Mouse (Mus musculus): ENCODE measurements around the gene Ggnbp2. TPM values are rescaled to one million over a fixed set of nuclear protein-coding genes. Genes with fewer than 3 reads are reported as not detected.

Ggnbp2 gene
- total and polyA plus RNA-seq, 3 experiments: 22.9 to 54.9 (median 47.9) TPM

DNA sequence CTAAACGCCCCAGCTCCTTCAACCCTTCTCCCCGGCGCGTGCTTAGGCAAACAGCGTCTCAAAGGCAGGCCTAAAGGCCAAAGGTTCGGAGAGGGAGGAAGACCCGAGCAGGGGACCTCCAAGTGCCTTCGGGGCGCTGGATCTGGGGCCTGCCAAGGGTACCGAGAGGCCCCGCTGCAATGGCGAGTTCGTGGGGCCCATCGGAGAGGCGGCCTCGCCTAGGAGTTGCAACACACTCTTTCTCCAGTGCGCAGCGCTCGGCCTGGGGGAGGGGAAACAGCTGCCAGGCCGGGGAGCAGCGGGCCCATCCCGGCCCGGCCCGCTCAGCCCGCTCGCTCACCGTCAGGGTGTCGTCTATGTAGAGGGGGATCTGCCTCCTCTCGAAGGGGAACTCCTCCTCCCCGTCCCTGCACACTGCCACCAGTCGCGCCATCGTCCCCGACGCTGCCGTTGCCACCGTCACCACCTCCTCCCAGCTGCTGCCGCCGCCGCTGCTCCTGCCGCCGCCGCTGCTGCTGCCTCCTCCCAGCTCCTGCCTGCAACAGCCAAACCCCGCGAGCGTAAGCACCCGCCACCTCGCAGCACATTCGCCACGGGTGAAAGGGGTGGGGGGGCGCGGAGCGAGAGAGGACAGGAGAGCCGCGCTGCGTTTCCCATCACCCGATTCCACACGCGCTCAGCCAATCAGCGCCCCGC, 932 bp downstream of the Ggnbp2 start:
- intact Hi-C loops (cut with DNase I): loop anchor here (1.0 to 5.0 kb wide), 2 partner anchors 40 to 357 kb away; partner anchors contain the start of gene Aatf
- Histone ChIP-seq H3K36me3 (ENCODE audit: control insufficient read depth, insufficient read depth, low read length) (peaks cover 27% of the 10 kb centered on the region), H3K79me2 (replicated peaks; ENCODE audit: control insufficient read depth, insufficient read depth, low read length) (peaks cover 1% of the 10 kb centered on the region; the same call in 1 of the 2 replicates), H3K27ac (peak overlapping the region; percentile 100), H3K27me3 (ENCODE audit: control insufficient read depth, insufficient read depth, low read length) (no peaks in the 10 kb centered on the region), H3K4me1 (ENCODE audit: control insufficient read depth, insufficient read depth, low read length) (peaks cover 8% of the 10 kb centered on the region), H3K4me3 (peak overlapping the region; percentile 71), H3K9ac (ENCODE audit: low read depth, low read length) (peak overlapping the region; percentile 84)
- WGBS: under 1% methylated on average over 49 of the region's 61 CpGs
- peak; percentile 43; the same call in 1 of the 2 replicates for TF ChIP-seq POLR2A (IDR thresholded peaks at IDR 0.05; ENCODE audit: insufficient read depth, low read depth, low read length)
- no peak for TF ChIP-seq CTCF (IDR thresholded peaks at IDR 0.05)
- no peak for TF ChIP-seq EP300 (IDR thresholded peaks at IDR 0.05; ENCODE audit: insufficient read depth, low read depth, low read length)
- DNase-seq: peak; percentile 90 to 93

DNA sequence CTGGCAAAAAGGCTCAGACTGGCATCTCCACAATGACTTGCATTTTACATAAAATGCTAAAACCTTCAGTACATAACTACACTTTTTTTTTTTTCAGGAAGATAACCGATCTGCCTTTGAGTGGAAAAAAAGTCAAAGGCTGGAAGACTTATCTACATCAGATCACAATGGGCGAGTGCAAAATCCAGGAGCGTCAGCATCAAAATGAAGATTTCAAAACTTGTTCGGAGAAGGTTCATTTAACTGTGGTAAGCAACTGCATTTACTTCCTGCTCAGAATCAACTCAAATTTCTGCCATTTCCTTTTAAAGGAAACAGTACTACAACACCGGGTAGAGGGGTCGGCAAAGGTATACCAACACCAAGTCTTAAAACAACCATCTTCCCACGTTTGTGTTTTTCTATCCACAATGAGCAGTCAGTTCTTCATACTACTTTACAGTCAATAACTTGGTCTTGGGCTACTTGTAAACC, 1.8 kb downstream of the Ggnbp2 start:
- WGBS: 5% methylated on average over 7 of the region's 7 CpGs
- Histone ChIP-seq H3K27me3 (ENCODE audit: control insufficient read depth, insufficient read depth, low read length) (no peaks in the 10 kb centered on the region), H3K4me3 (peak overlapping the region; percentile 71), H3K79me2 (replicated peaks; ENCODE audit: control insufficient read depth, insufficient read depth, low read length) (peaks cover 1% of the 10 kb centered on the region; the same call in 1 of the 2 replicates), H3K27ac (peak overlapping the region; percentile 100), H3K36me3 (ENCODE audit: control insufficient read depth, insufficient read depth, low read length) (peaks cover 31% of the 10 kb centered on the region), H3K9ac (ENCODE audit: low read depth, low read length) (no peak overlapping the region; the same call in 1 of the 2 replicates), H3K4me1 (ENCODE audit: control insufficient read depth, insufficient read depth, low read length) (peaks cover 8% of the 10 kb centered on the region)
- no peak for TF ChIP-seq CTCF (IDR thresholded peaks at IDR 0.05)
- no peak for TF ChIP-seq POLR2A (IDR thresholded peaks at IDR 0.05; ENCODE audit: insufficient read depth, low read depth, low read length)
- no peak for TF ChIP-seq EP300 (IDR thresholded peaks at IDR 0.05; ENCODE audit: insufficient read depth, low read depth, low read length)
- no peak for DNase-seq
- intact Hi-C loops (cut with DNase I): no loop called here

DNA sequence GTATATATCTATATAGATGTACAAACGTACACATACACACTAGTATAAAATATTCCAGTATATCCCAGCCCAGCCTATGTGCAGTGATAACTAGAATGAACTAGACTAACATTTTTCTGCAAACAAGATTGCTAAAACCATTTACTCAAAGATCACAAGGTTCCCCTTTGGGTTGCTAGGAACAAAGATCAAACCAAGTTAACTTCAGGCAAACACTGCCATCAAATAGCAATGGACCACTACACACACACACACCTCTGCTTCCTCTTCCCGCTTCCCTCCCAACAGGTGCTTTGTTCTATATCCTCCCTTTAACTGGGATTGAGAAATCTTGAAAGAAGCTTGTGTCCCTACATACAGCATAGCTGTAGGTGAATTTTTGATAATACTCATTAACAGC, 3.0 kb downstream of the Ggnbp2 start:
- H3K9ac ChIP-seq (ENCODE audit: low read depth, low read length): no peak overlapping the region
- peaks cover 8% of the 10 kb centered on the region for H3K4me1 ChIP-seq (ENCODE audit: control insufficient read depth, insufficient read depth, low read length)
- H3K36me3 ChIP-seq (ENCODE audit: control insufficient read depth, insufficient read depth, low read length): peaks cover 31% of the 10 kb centered on the region
- no peak for TF ChIP-seq CTCF (IDR thresholded peaks at IDR 0.05)
- no peak overlapping the region for H3K4me3 ChIP-seq
- intact Hi-C loops (cut with DNase I): no loop called here
- no peak for DNase-seq
- no peak overlapping the region for H3K27ac ChIP-seq
- H3K79me2 ChIP-seq (replicated peaks; ENCODE audit: control insufficient read depth, insufficient read depth, low read length): peaks cover 1% of the 10 kb centered on the region; the same call in 1 of the 2 replicates
- no peaks in the 10 kb centered on the region for H3K27me3 ChIP-seq (ENCODE audit: control insufficient read depth, insufficient read depth, low read length)
- 72% methylated on average over 2 of the region's 2 CpGs for WGBS

DNA sequence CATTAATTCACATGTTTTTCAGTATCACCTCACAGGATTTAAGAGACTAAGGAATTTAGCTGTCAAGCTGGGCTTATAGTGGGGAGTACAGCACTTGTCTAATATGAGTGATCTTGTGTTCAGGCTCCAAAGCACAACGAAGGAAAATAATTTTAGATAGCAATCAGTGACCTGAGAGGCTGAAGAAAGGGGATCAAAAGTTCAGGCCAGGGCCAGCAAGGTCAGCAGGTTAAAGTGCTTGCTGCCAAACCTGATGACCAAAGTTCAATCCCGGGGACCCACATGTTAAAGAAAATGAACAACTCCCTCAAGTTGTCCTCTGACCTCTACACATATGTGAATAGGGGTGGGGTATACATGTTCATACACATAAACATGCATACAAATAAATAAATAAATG, 5.3 kb downstream of the Ggnbp2 start:
- no peaks in the 10 kb centered on the region for H3K27me3 ChIP-seq (ENCODE audit: control insufficient read depth, insufficient read depth, low read length)
- WGBS: 42% methylated on average over 2 of the region's 2 CpGs
- peaks cover 3% of the 10 kb centered on the region; the same call in 1 of the 2 replicates for H3K79me2 ChIP-seq (replicated peaks; ENCODE audit: control insufficient read depth, insufficient read depth, low read length)
- no peak overlapping the region for H3K9ac ChIP-seq (ENCODE audit: low read depth, low read length)
- TF ChIP-seq EP300 (IDR thresholded peaks at IDR 0.05; ENCODE audit: insufficient read depth, low read depth, low read length) (no peak), CTCF (IDR thresholded peaks at IDR 0.05) (no peak), POLR2A (IDR thresholded peaks at IDR 0.05; ENCODE audit: insufficient read depth, low read depth, low read length) (no peak)
- no peak overlapping the region for H3K27ac ChIP-seq
- H3K4me3 ChIP-seq: no peak overlapping the region
- H3K4me1 ChIP-seq (ENCODE audit: control insufficient read depth, insufficient read depth, low read length): peaks cover 8% of the 10 kb centered on the region
- intact Hi-C loops (cut with DNase I): no loop called here
- peaks cover 38% of the 10 kb centered on the region for H3K36me3 ChIP-seq (ENCODE audit: control insufficient read depth, insufficient read depth, low read length)
- DNase-seq: no peak

DNA sequence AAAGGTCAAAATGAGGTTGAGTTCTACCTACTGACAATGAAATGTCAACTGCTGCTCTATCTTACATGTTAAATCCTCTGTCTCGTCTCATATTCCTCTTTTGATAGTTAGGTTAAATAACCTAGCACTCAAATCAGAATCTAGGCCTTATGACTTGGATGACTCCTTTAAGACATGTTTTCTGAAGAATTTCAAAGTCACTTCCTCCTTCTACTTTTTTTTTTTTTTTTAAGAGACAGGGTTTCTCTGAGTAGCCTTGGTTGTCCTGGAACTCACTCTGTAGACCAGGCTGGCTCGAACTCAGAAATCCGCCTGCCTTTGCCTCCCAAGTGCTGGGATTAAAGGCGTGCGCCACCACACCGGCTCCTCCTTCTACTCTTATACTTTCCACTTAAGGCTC, 15.3 kb downstream of the Ggnbp2 start:
- Histone ChIP-seq H3K4me1 (ENCODE audit: control insufficient read depth, insufficient read depth, low read length) (no peaks in the 10 kb centered on the region), H3K9ac (ENCODE audit: low read depth, low read length) (no peak overlapping the region), H3K27me3 (ENCODE audit: control insufficient read depth, insufficient read depth, low read length) (no peaks in the 10 kb centered on the region), H3K27ac (no peak overlapping the region), H3K4me3 (no peak overlapping the region), H3K79me2 (replicated peaks; ENCODE audit: control insufficient read depth, insufficient read depth, low read length) (no peaks in the 10 kb centered on the region), H3K36me3 (ENCODE audit: control insufficient read depth, insufficient read depth, low read length) (peaks cover 8% of the 10 kb centered on the region)
- 95% methylated on average over 6 of the region's 6 CpGs for WGBS
- no peak for DNase-seq
- no peak for TF ChIP-seq EP300 (IDR thresholded peaks at IDR 0.05; ENCODE audit: insufficient read depth, low read depth, low read length)
- TF ChIP-seq POLR2A (IDR thresholded peaks at IDR 0.05; ENCODE audit: insufficient read depth, low read depth, low read length): no peak
- TF ChIP-seq CTCF (IDR thresholded peaks at IDR 0.05): no peak
- intact Hi-C loops (cut with DNase I): no loop called here

DNA sequence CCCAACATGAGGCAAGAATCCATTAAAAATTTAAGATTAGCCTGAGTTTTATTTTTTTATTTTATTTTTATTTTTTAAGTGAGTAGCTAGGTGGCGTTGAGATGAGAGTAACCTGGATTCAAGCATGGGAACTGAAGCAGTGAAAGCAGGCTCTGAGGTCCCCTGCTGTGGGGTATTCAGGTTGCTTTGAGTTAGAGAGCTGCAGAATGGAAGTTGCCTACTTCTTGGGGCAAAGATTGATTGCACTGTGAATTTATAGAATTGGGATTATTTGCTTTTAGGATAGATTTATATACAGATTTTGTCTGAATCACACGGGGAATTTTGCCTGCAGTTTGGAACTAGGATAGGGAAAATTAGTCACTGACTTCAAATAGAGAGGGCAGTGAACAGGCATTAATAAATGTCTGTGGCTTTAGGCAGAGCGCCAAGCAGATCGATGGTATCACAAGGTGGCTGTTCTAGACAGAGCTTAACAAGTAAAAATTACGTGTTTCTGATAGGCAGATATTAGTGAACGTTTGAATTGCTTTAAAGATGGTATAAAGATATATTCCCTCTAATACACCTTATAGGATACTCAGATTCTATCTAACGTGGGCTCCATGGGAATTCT, 23.0 kb downstream of the Ggnbp2 start:
- 84% methylated on average over 7 of the region's 7 CpGs for WGBS
- intact Hi-C loops (cut with DNase I): no loop called here
- Histone ChIP-seq H3K9ac (ENCODE audit: low read depth, low read length) (no peak overlapping the region), H3K79me2 (replicated peaks; ENCODE audit: control insufficient read depth, insufficient read depth, low read length) (no peaks in the 10 kb centered on the region; the same call in 1 of the 2 replicates), H3K27me3 (ENCODE audit: control insufficient read depth, insufficient read depth, low read length) (no peaks in the 10 kb centered on the region), H3K4me3 (no peak overlapping the region), H3K36me3 (ENCODE audit: control insufficient read depth, insufficient read depth, low read length) (no peaks in the 10 kb centered on the region; the same call in 1 of the 2 replicates), H3K27ac (no peak overlapping the region), H3K4me1 (ENCODE audit: control insufficient read depth, insufficient read depth, low read length) (no peaks in the 10 kb centered on the region)
- no peak for TF ChIP-seq EP300 (IDR thresholded peaks at IDR 0.05; ENCODE audit: insufficient read depth, low read depth, low read length)
- no peak for TF ChIP-seq CTCF (IDR thresholded peaks at IDR 0.05)
- TF ChIP-seq POLR2A (IDR thresholded peaks at IDR 0.05; ENCODE audit: insufficient read depth, low read depth, low read length): no peak
- no peak for DNase-seq

Measured in heart, adult 2 months (tissue).